Mouse (Mus musculus) liver, embryonic 11.5 days (tissue): ENCODE results near the gene Ugt1a10. TPM values are rescaled to one million over a fixed set of nuclear protein-coding genes. Genes with fewer than 3 reads are reported as not detected.

Source experiments
- ATAC-seq: fragments of 200-750 bp; cut with Nextera tagmentation; replicated peaks from 2 replicates; pipeline ENCODE4 v1.8.0; 2017; ENCODE audit warnings: moderate number of reproducible peaks, mild to moderate bottlenecking, moderate TSS enrichment, moderate library complexity; ENCODE audit not compliant: low FRiP score
- DNase-seq: peaks from one replicate; pipeline ENCODE4 v3.0.0-alpha.2; 2017; ENCODE audit warnings: low spot score
- H3K27ac ChIP-seq: fragments of 300-500 bp; sonication (generic); 2 replicates; pipeline ENCODE4 v1.5.1; 2014; ENCODE audit warnings: mild to moderate bottlenecking, low read depth, low read length, control low read depth
- H3K27me3 ChIP-seq: fragments of 300-500 bp; sonication (generic); replicated peaks from 2 replicates; pipeline ENCODE4 v1.6.1; 2014; ENCODE audit warnings: low read length, mixed read lengths; ENCODE audit not compliant: control insufficient read depth, insufficient read depth
- H3K36me3 ChIP-seq: fragments of 300-500 bp; sonication (generic); 2 replicates; pipeline ENCODE4 v1.6.1; 2014; ENCODE audit warnings: mild to moderate bottlenecking, low read length, moderate library complexity, mixed read lengths; ENCODE audit not compliant: control insufficient read depth, insufficient read depth
- H3K4me1 ChIP-seq: fragments of 300-500 bp; sonication (generic); replicated peaks from 2 replicates; pipeline ENCODE4 v1.6.1; 2014; ENCODE audit warnings: low read length, mixed read lengths; ENCODE audit not compliant: control insufficient read depth, insufficient read depth
- H3K4me2 ChIP-seq: fragments of 300-500 bp; sonication (generic); 2 replicates; pipeline ENCODE4 v1.6.1; 2014; ENCODE audit warnings: mild to moderate bottlenecking, control low read depth, moderate library complexity
- H3K4me3 ChIP-seq: fragments of 300-500 bp; sonication (generic); 2 replicates; pipeline ENCODE4 v1.5.1; 2014; ENCODE audit warnings: low read depth, low read length, control low read depth
- H3K9ac ChIP-seq: fragments of 300-500 bp; sonication (generic); 2 replicates; pipeline ENCODE4 v1.6.1; 2014; ENCODE audit warnings: low read depth, low read length, control low read depth
- H3K9me3 ChIP-seq: fragments of 300-500 bp; sonication (generic); 2 replicates; pipeline ENCODE4 v1.6.1; 2016; ENCODE audit warnings: low read length, inconsistent platforms, mixed read lengths; ENCODE audit not compliant: control insufficient read depth
- WGBS: fragments of 180-500 bp; shearing (Covaris S2); extraction: QIAGEN DNeasy Blood & Tissue Kit; methylation state at CpG from one replicate; pipeline ENCODE4 v1.1.7; 2014; 5-methylcytosine and 5-hydroxymethylcytosine counted together
- polyA plus RNA-seq: library from polyadenylated mRNA; unstranded; fragments of >200 nt; fragmentation: Nextera tagmentation; extraction: Ambion mirVana; gene quantifications from 2 replicates; pipeline ENCODE4 v1.2.1, GENCODE M21; 2014

Ugt1a10 gene
- polyA plus RNA-seq: not detected in 2 replicates

DNA sequence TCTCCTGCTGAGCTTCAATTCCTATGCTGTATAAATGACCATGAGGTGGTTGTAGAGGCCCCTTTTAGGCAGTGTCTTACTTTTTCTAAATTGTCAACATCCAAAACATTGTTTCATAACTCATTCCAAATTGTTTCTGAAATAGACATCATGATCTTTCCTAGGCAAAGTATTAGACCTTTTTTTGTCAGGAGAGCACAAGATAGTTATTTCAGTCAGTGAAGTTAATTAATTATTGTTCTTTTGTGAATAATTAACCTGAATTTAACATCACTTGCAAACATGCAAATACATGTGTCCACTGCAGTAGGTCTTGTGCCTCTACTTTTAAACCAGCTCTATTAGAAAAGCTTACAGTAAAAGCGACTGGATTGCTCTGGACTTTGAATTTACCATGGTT, at the start of gene Ugt1a10:
Gene Ugt1a10 (plus strand): TSS at position 301 of the 400 bp plus-strand sequence.
- H3K27ac ChIP-seq: no peak within 1 kb of the TSS
- H3K9me3 ChIP-seq: no peaks in the 10 kb centered on the region
- no peak within 1 kb of the TSS for H3K4me2 ChIP-seq
- WGBS: 65% methylated on average over 1 of the region's 1 CpGs
- no peak within 1 kb of the TSS for H3K9ac ChIP-seq
- no peaks in the 10 kb centered on the region for H3K27me3 ChIP-seq
- H3K36me3 ChIP-seq: no peaks in the 10 kb centered on the region
- ATAC-seq (no peak), DNase-seq (no peak)
- H3K4me3 ChIP-seq: no peak within 1 kb of the TSS
- H3K4me1 ChIP-seq: no peaks in the 10 kb centered on the region

DNA sequence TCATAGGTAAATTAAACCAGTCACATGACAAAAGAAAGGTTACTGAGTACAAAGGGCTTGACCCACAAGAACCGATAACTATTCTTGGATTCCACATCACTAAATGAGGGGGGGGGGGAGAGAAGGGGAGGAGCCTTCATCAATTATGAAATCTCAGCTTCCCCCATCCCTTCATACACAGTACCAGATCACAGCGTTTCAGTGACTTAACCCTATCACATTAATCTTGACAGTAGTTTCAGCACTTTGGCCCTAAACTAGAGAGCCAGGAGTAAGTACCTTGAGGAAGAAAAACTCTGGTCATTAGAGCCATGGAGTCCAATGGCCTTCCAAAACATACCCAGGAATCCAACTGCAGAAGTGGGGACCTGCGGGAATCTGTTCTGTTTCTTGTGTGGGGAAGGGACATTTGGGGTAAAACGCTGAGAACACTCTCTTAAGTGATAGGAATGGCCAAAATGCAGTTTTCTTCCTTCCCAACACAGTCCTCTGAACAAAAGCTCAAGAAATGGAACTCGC, 47.4 kb upstream of the Ugt1a10 start:
- Histone ChIP-seq H3K4me2 (peak overlapping the region; percentile 74), H3K27me3 (no peaks in the 10 kb centered on the region), H3K27ac (peak overlapping the region; percentile 40), H3K4me3 (peak overlapping the region; percentile 74), H3K9me3 (no peaks in the 10 kb centered on the region), H3K4me1 (no peaks in the 10 kb centered on the region), H3K9ac (peak overlapping the region; percentile 76), H3K36me3 (no peaks in the 10 kb centered on the region)
- WGBS: 11% methylated on average over 5 of the region's 5 CpGs
- ATAC-seq (peak; percentile 48; the same call in 1 of the 2 replicates), DNase-seq (no peak)

DNA sequence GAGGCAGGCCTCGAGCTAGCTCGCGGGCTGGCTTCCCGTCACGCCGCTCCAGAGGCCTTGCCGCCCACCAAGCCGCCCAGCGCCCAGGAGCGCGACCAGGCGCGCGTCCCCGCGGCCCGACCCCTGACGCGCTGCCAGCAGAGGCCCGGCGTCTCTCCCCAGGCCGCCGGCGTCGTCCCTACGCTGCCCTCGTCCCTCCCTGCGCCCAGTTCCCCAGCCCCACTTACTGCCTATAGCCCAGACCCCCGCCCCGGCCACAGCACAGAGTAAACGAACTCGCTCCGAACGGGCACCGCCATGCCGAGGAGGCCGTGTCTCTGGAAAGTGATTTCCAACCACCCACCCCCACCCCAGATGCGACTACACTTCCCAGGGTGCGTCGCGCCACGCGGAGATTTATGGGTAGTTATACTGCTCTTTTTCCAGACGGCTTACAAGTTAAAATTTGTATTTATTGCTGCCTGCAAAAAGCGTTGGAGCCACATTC, 46.9 kb upstream of the Ugt1a10 start, which contains the start of gene Usp40:
Gene Usp40 (minus strand): TSS at position 341 of the 487 bp plus-strand sequence.
- no peaks in the 10 kb centered on the region for H3K27me3 ChIP-seq
- WGBS: under 1% methylated on average over 45 of the region's 45 CpGs
- ATAC-seq (peak; percentile 89), DNase-seq (peak; percentile 84)
- H3K9ac ChIP-seq: peak within 1 kb of the TSS; percentile 76
- peak within 1 kb of the TSS; percentile 74 for H3K4me3 ChIP-seq
- no peaks in the 10 kb centered on the region for H3K36me3 ChIP-seq
- no peaks in the 10 kb centered on the region for H3K4me1 ChIP-seq
- H3K9me3 ChIP-seq: no peaks in the 10 kb centered on the region
- peak within 1 kb of the TSS; percentile 74 for H3K4me2 ChIP-seq
- peak within 1 kb of the TSS; percentile 40 for H3K27ac ChIP-seq

DNA sequence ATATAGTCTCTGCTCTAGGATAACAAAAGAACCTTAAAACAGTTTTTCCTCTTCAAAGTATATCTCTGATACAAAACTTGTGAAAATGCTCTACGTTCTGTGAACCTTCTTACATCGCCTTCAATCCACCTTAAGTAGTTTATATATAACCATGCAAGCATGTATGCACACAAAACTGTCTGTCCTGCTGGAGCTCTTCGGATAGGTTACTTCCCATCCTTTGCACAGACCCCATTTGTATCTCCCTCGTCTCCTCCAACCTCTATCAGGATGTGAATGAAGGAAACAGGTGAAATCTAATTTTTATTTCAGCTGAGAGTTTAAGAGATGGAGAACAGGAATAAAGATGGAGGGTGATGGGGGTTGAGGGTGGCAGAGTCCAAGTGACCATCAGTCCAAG, 46.5 kb upstream of the Ugt1a10 start:
- DNase-seq (no peak), ATAC-seq (no peak)
- Histone ChIP-seq H3K4me3 (peak overlapping the region; percentile 74), H3K27me3 (no peaks in the 10 kb centered on the region), H3K9ac (peak overlapping the region; percentile 76; the same call in 1 of the 2 replicates), H3K9me3 (no peaks in the 10 kb centered on the region), H3K27ac (no peak overlapping the region), H3K4me1 (no peaks in the 10 kb centered on the region), H3K36me3 (no peaks in the 10 kb centered on the region), H3K4me2 (peak overlapping the region; percentile 74)
- 46% methylated on average over 4 of the region's 4 CpGs for WGBS

DNA sequence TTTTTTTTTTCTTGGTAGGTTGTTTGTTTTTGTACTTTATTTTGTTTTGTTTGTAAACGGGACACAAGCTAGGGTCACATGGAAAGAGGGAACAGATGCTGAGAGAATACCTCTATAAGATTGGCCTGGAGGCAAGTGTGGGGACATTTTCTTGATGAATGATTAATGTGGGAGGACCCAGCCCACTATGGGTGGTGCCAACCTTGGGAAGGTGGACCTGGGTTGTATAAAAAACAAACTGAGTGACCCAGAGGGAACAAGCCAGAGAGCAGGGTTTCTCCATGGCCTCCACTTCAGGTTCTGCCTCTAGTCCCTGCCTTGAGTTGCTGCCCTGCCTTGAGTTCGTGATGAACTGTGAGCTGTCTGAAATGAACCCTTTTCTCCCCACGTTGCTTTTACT, 45.7 kb upstream of the Ugt1a10 start:
- DNase-seq (no peak), ATAC-seq (no peak)
- no peak overlapping the region for H3K27ac ChIP-seq
- no peak overlapping the region for H3K4me3 ChIP-seq
- H3K36me3 ChIP-seq: no peaks in the 10 kb centered on the region
- no peak overlapping the region for H3K9ac ChIP-seq
- WGBS: 58% methylated on average over 3 of the region's 3 CpGs
- no peaks in the 10 kb centered on the region for H3K4me1 ChIP-seq
- H3K27me3 ChIP-seq: no peaks in the 10 kb centered on the region
- H3K9me3 ChIP-seq: no peaks in the 10 kb centered on the region
- H3K4me2 ChIP-seq: no peak overlapping the region

DNA sequence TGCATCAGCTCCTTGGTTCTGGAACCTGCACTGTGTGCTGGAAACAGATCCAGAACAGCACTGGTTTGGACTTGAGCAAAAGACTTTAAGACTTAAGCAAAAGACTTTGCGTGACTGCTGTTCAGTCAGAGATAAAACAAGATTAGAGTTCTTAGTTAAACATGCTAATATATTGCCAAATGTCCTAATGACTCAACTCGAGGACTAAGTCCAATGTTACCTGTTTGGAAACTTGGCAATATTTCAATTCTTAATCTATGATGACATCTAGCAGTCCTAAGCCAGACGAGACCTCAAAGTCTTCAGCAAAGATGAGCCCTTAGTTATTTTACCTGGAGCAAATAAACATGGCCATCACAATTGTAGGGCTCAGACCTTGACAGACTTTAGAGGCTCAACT, 41.5 kb upstream of the Ugt1a10 start:
- no peak overlapping the region for H3K9ac ChIP-seq
- WGBS: 72% methylated on average over 3 of the region's 3 CpGs
- H3K4me3 ChIP-seq: no peak overlapping the region
- H3K4me1 ChIP-seq: no peaks in the 10 kb centered on the region
- ATAC-seq: no peak
- no peak overlapping the region for H3K4me2 ChIP-seq
- no peak for DNase-seq
- H3K27ac ChIP-seq: no peak overlapping the region
- no peaks in the 10 kb centered on the region for H3K36me3 ChIP-seq
- no peaks in the 10 kb centered on the region for H3K27me3 ChIP-seq
- H3K9me3 ChIP-seq: no peaks in the 10 kb centered on the region

DNA sequence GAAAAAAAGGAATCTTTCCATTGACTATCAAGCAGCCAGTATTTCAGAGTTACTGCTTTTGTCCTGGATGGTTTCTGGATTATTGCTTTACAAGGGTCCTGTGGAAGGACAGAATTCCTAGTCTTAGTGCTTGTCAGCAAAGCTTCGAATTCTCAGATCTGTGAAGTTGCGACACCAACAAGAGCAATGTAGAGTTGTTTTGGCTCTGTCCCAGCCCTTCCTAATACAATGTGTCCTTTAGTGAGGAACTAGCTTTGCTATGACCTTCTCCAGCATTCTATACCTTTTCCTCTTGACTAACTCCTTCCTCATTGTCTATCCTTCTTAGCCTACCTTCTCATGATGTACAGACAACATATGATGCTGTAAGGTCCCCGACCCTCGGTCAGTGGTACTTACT, 41.0 kb upstream of the Ugt1a10 start:
- no peak overlapping the region for H3K4me3 ChIP-seq
- H3K4me2 ChIP-seq: no peak overlapping the region
- no peak overlapping the region for H3K27ac ChIP-seq
- H3K4me1 ChIP-seq: no peaks in the 10 kb centered on the region
- WGBS: 85% methylated on average over 4 of the region's 4 CpGs
- H3K27me3 ChIP-seq: no peaks in the 10 kb centered on the region
- no peaks in the 10 kb centered on the region for H3K9me3 ChIP-seq
- no peaks in the 10 kb centered on the region for H3K36me3 ChIP-seq
- H3K9ac ChIP-seq: no peak overlapping the region
- DNase-seq: no peak
- no peak for ATAC-seq

DNA sequence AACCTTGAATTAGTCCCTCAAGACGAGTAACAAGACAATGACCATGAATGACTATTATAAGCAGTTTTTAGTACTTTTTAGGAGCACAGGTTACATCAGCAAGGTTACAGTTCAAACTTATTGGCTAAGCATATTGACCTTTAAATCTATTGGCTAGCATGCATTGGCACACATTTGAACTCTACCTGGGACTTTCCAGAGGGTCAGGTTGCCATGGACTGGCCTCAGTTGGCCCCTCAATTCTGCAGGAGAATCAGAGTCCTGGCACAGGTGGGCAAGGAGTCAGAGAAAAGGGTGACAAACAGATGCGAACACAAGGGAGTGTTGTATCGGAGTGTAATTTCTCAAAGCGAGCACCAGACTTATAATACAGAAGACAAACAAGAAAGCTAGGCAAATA, 40.5 kb upstream of the Ugt1a10 start:
- H3K4me3 ChIP-seq: no peak overlapping the region
- H3K4me1 ChIP-seq: no peaks in the 10 kb centered on the region
- H3K9me3 ChIP-seq: no peaks in the 10 kb centered on the region
- DNase-seq: no peak
- H3K9ac ChIP-seq: no peak overlapping the region
- H3K27ac ChIP-seq: no peak overlapping the region
- H3K27me3 ChIP-seq: no peaks in the 10 kb centered on the region
- no peaks in the 10 kb centered on the region for H3K36me3 ChIP-seq
- no peak overlapping the region for H3K4me2 ChIP-seq
- ATAC-seq: no peak
- 92% methylated on average over 4 of the region's 4 CpGs for WGBS

DNA sequence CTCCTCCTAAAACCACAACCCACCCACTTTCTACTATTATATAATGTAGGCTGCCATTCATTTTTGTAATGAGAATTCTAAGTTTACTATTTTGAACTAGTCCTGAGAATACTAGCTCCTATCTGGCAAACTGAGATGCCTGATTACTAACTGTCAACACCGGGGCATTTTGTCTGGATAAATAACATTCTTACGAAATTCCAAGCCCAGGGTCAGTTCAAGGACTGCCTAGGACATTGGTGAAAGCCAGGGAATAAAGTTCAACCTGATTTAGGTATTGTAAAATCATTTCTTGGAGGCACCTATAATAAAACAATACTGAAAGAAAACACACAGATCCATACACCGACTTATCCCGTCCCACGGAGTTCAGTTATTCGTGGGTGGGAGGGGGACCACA, 39.8 kb upstream of the Ugt1a10 start:
- H3K4me1 ChIP-seq: no peaks in the 10 kb centered on the region
- no peaks in the 10 kb centered on the region for H3K9me3 ChIP-seq
- no peak overlapping the region for H3K9ac ChIP-seq
- ATAC-seq (no peak), DNase-seq (no peak)
- H3K4me3 ChIP-seq: no peak overlapping the region
- H3K4me2 ChIP-seq: no peak overlapping the region
- 83% methylated on average over 6 of the region's 6 CpGs for WGBS
- H3K27me3 ChIP-seq: no peaks in the 10 kb centered on the region
- H3K36me3 ChIP-seq: no peaks in the 10 kb centered on the region
- H3K27ac ChIP-seq: no peak overlapping the region
